Comparison of ENCODE assay signal across 8 mouse cellular contexts in the genomic region with DNA sequence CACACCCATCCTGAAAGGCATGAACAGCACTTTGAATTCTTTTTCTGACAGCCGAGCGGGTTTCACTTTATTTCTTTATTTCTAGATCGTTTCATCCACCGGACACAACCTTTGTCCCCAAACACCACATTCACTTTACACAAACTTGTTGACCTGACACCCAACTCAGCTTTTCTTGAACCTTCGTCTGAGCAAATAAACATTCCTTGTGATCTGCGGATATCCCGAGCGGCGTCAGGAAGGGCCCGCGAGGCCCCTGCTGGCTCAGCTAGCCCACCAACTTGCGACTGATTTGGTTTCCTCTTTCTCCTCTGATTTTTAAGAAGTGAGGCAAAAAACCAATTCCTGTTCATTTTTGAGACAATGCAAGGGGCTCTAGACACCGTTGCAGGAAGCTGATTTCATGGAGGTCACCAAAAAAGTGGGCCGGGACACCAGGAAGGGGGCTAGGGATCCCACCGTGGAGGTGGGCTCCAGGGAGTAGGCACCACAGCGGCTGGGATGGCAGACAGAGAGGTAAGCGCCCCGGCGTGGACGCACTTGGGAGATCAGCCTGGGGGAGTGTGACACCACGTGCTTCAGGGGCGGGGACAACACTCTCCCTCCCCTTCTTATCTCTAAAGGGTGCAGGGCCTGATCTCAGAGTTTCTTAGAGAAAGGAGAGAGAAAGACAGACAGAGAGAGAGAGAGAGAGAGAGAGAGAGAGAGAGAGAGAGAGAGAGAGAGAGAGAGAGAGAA. TPM values are rescaled to one million over a fixed set of nuclear protein-coding genes. Genes with fewer than 3 reads are reported as not detected.
DNase-seq lines count a peak whose midpoint lies in the region; ATAC-seq lines count a peak whose summit lies in the region.

A gene (plus strand): TSS at position 264 of the 738 bp plus-strand sequence.

- peak within 1 kb of the TSS; percentile 59 for H3K9ac ChIP-seq in hindbrain, embryonic 14.5 days

- peak; percentile 95 for ATAC-seq in activated CD4-positive, CD25-positive, alpha-beta regulatory T cell, adult 4 months
- peak; percentile 89 for ATAC-seq in common myeloid progenitor, adult 5-6 weeks (replicated peaks; ENCODE audit: low read depth, poor library complexity, severe bottlenecking)
- peak; percentile 86 for ATAC-seq in hindbrain, embryonic 14.5 days (ENCODE audit: low FRiP score)

- H3K4me3 ChIP-seq in hindbrain, embryonic 14.5 days (replicated peaks; ENCODE audit: low read length) = peak within 1 kb of the TSS; percentile 52

- 5% methylated on average over 22 of the region's 22 CpGs for WGBS in hindbrain, embryonic 14.5 days

- no peaks in the 10 kb centered on the region for H3K9me3 ChIP-seq in hindbrain, embryonic 14.5 days (ENCODE audit: control insufficient read depth, low read length)

- DNase-seq in gastrocnemius, adult 18-20 months (ENCODE audit: low spot score) = peak; percentile 68
- peak; percentile 34 for DNase-seq in hindbrain, embryonic 14.5 days (ENCODE audit: low spot score)
- peak; percentile 22 for DNase-seq in left cerebral cortex, adult 11 months (ENCODE audit: low spot score)
- DNase-seq in lung, postnatal 36 days = peak; percentile 93
- peak; percentile 76 for DNase-seq in retina, embryonic 14.5 days (ENCODE audit: low spot score)
- DNase-seq in thymus, postnatal 36 days = peak; percentile 87 to 90

- peak within 1 kb of the TSS; percentile 89 for H3K4me2 ChIP-seq in hindbrain, embryonic 14.5 days (replicated peaks)

- peaks cover 13% of the 10 kb centered on the region; the same call in 1 of the 2 replicates for H3K4me1 ChIP-seq in hindbrain, embryonic 14.5 days (replicated peaks; ENCODE audit: control insufficient read depth, insufficient read depth, low read length)

- 0 out of 2 replicates have a peak within 1 kb of the TSS, but pooled peaks have one; percentile 34 for H3K27ac ChIP-seq in hindbrain, embryonic 14.5 days

- peaks cover 9% of the 10 kb centered on the region; the same call in 1 of the 2 replicates for H3K27me3 ChIP-seq in hindbrain, embryonic 14.5 days (ENCODE audit: control insufficient read depth, insufficient read depth, low read length)

- H3K36me3 ChIP-seq in hindbrain, embryonic 14.5 days (replicated peaks; ENCODE audit: control insufficient read depth, insufficient read depth) = no peaks in the 10 kb centered on the region

RNA-seq across cellular contexts. Expression of the gene that starts here (rescaled TPM):
- polyA plus RNA-seq in activated CD4-positive, CD25-positive, alpha-beta regulatory T cell, adult 4 months (2017; shearing (Covaris generic)) = 1 to 10 TPM; 1.5 to 2.8 TPM
- 18.4 and 22.6 TPM in 2 replicates for total RNA-seq in common myeloid progenitor, adult 5-6 weeks (2017)
- under 1 TPM; 0.71 to 0.85 TPM for total RNA-seq in gastrocnemius, adult 18-20 months (2021)
- 14.9 and 15.7 TPM in 2 replicates for polyA plus RNA-seq in hindbrain, embryonic 14.5 days (2014; fragmentation: Nextera tagmentation; extraction: Ambion mirVana)

Comparison
In these comparisons a context has a peak if more than half of its experiments do, and no peak if none do; other contexts are left out.
1. Peak in every context shown above with its lines: DNase-seq, ATAC-seq, H3K4me3 ChIP-seq and H3K27ac ChIP-seq.
2. RNA of the gene that starts here (total RNA-seq): 18.4 to 22.6 TPM in common myeloid progenitor, adult 5-6 weeks; 0.71 to 0.85 TPM in gastrocnemius, adult 18-20 months; every median in the first group is over 10 times any median in the second.
3. Peak in DNase-seq in gastrocnemius, adult 18-20 months; RNA of the gene not detected or under 1 TPM.
4. DNase-seq: peak in every context shown above with its lines; median percentile 93 in lung, postnatal 36 days; 88 in thymus, postnatal 36 days; 76 in retina, embryonic 14.5 days; 68 in gastrocnemius, adult 18-20 months; 34 in hindbrain, embryonic 14.5 days; 22 in left cerebral cortex, adult 11 months.